ENCODE assay signal across 13 mouse cellular contexts in the genomic region with DNA sequence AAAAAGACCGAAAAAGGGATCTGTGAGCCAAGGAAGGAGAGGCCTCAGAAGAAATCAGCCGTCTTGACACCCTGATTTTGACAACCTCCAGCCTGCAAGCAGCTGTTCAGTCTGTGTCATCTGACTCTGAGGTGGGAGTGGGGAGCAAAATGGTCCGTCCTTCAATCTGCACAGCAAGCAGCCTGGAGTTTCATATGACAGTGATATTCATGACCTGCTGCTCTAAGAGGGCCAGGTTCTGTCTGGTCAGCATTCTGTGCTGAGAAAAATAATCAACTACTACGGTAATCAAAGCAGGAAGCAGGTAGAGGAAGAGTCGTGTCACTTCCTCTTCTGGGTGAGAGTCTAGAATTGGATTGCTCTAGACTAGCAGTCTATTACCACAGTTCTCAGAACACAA. TPM values are rescaled to one million over a fixed set of nuclear protein-coding genes. Genes with fewer than 3 reads are reported as not detected.
DNase-seq lines count a peak whose midpoint lies in the region; ATAC-seq and TF ChIP-seq lines count a peak whose summit lies in the region.
"Had no signal": no experiment of that assay in that cellular context is flagged by ENCODE, and none has a peak within 500 bp of the region (broad histone marks: within the 10 kb centered on the region; RNA-seq: fewer than 3 reads in every experiment).

No protein-coding gene starts in this region.

- peak; percentile 22; the same call in 1 of the 2 replicates for ATAC-seq in hindbrain, embryonic 16.5 days
- ATAC-seq in hindbrain, embryonic 12.5 days (ENCODE audit: low FRiP score) = no peak
- peak; percentile 63 for ATAC-seq in limb, embryonic 14.5 days (ENCODE audit: low FRiP score, low read depth)
- ATAC-seq in midbrain, embryonic 15.5 days (replicated peaks) = no peak
- ATAC-seq: forebrain, embryonic 16.5 days had no signal

- H3K27ac ChIP-seq in hindbrain, embryonic 16.5 days (ENCODE audit: low read depth, low read length) = no peak overlapping the region
- H3K27ac ChIP-seq in hindbrain, embryonic 12.5 days = no peak overlapping the region
- peak overlapping the region; percentile 81 for H3K27ac ChIP-seq in spleen, adult 2 months (ENCODE audit: insufficient read depth, low read length)
- no peak overlapping the region for H3K27ac ChIP-seq in limb, embryonic 14.5 days (replicated peaks; ENCODE audit: low read depth, low read length)
- H3K27ac ChIP-seq in midbrain, embryonic 15.5 days = no peak overlapping the region
- H3K27ac ChIP-seq: hindbrain, embryonic 14.5 days had no signal

- H3K36me3 ChIP-seq in hindbrain, embryonic 16.5 days (ENCODE audit: control insufficient read depth, insufficient read depth, low read length) = no peaks in the 10 kb centered on the region
- no peaks in the 10 kb centered on the region for H3K36me3 ChIP-seq in hindbrain, embryonic 12.5 days
- no peaks in the 10 kb centered on the region for H3K36me3 ChIP-seq in spleen, adult 2 months (ENCODE audit: control insufficient read depth, insufficient read depth, low read length)
- no peaks in the 10 kb centered on the region for H3K36me3 ChIP-seq in limb, embryonic 14.5 days (ENCODE audit: control insufficient read depth, insufficient read depth, low read length)
- no peaks in the 10 kb centered on the region for H3K36me3 ChIP-seq in splenic B cell, adult 2 months (ENCODE audit: control insufficient read depth, insufficient read depth, low read length, poor library complexity, severe bottlenecking)
- no peaks in the 10 kb centered on the region for H3K36me3 ChIP-seq in midbrain, embryonic 15.5 days (replicated peaks)

- no peak for DNase-seq in spleen, adult 2 months (ENCODE audit: low read depth in 1 of 2, low spot score in 2 of 2)
- DNase-seq in spleen, postnatal 36 days (ENCODE audit: low spot score in 2 of 2) = no peak
- DNase-seq in limb, embryonic 14.5 days (ENCODE audit: low spot score) = no peak
- DNase-seq in splenic B cell, adult 2 months (ENCODE audit: low read depth, low spot score) = peak; percentile 70
- DNase-seq in thymus, postnatal 14 days = no peak
- DNase-seq: heart, adult 18-20 months; layer of hippocampus, adult 9-11 months; right cerebral cortex, postnatal 4 days had no signal

- H3K9me3 ChIP-seq in hindbrain, embryonic 16.5 days (ENCODE audit: control insufficient read depth, low read length) = no peaks in the 10 kb centered on the region
- no peaks in the 10 kb centered on the region for H3K9me3 ChIP-seq in hindbrain, embryonic 12.5 days (replicated peaks)
- H3K9me3 ChIP-seq in limb, embryonic 14.5 days (ENCODE audit: control insufficient read depth, low read length) = no peaks in the 10 kb centered on the region
- no peaks in the 10 kb centered on the region for H3K9me3 ChIP-seq in midbrain, embryonic 15.5 days

- TF ChIP-seq CTCF in spleen, adult 2 months (IDR thresholded peaks at IDR 0.05; ENCODE audit: extremely low read depth, insufficient read depth, insufficient read length, insufficient replicate concordance) = no peak

- H3K4me2 ChIP-seq in hindbrain, embryonic 16.5 days (ENCODE audit: low read length) = no peak overlapping the region
- no peak overlapping the region for H3K4me2 ChIP-seq in hindbrain, embryonic 12.5 days (replicated peaks)
- H3K4me2 ChIP-seq in limb, embryonic 14.5 days (replicated peaks; ENCODE audit: low read depth, low read length, severe bottlenecking) = no peak overlapping the region
- H3K4me2 ChIP-seq in midbrain, embryonic 15.5 days = no peak overlapping the region
- H3K4me2 ChIP-seq: hindbrain, embryonic 14.5 days had no signal

- H3K27me3 ChIP-seq in hindbrain, embryonic 16.5 days (replicated peaks; ENCODE audit: control insufficient read depth, insufficient read depth, low read length) = no peaks in the 10 kb centered on the region; the same call in 1 of the 2 replicates
- H3K27me3 ChIP-seq in hindbrain, embryonic 12.5 days = no peaks in the 10 kb centered on the region
- no peaks in the 10 kb centered on the region for H3K27me3 ChIP-seq in spleen, adult 2 months (ENCODE audit: control insufficient read depth, insufficient read depth, low read length)
- no peaks in the 10 kb centered on the region for H3K27me3 ChIP-seq in limb, embryonic 14.5 days (ENCODE audit: control insufficient read depth, insufficient read depth, low read length)
- no peaks in the 10 kb centered on the region for H3K27me3 ChIP-seq in splenic B cell, adult 2 months (ENCODE audit: control insufficient read depth, insufficient read depth, low read length, poor library complexity, severe bottlenecking)
- H3K27me3 ChIP-seq in midbrain, embryonic 15.5 days (replicated peaks) = no peaks in the 10 kb centered on the region

- H3K9ac ChIP-seq in hindbrain, embryonic 16.5 days (ENCODE audit: low read depth, low read length) = no peak overlapping the region
- no peak overlapping the region for H3K9ac ChIP-seq in hindbrain, embryonic 12.5 days
- H3K9ac ChIP-seq in limb, embryonic 14.5 days (ENCODE audit: low read depth, low read length, severe bottlenecking) = no peak overlapping the region
- H3K9ac ChIP-seq in midbrain, embryonic 15.5 days = no peak overlapping the region
- H3K9ac ChIP-seq: hindbrain, embryonic 14.5 days had no signal

- WGBS in hindbrain, embryonic 16.5 days = 62% methylated on average over 5 of the region's 5 CpGs
- WGBS in hindbrain, embryonic 12.5 days = 59% methylated on average over 5 of the region's 5 CpGs
- 9% methylated on average over 5 of the region's 5 CpGs for WGBS in spleen, adult 2 months
- WGBS in limb, embryonic 14.5 days = 63% methylated on average over 5 of the region's 5 CpGs
- WGBS in midbrain, embryonic 15.5 days = 76% methylated on average over 5 of the region's 5 CpGs

- peaks cover 6% of the 10 kb centered on the region for H3K4me1 ChIP-seq in hindbrain, embryonic 16.5 days (ENCODE audit: control insufficient read depth, insufficient read depth, low read depth, low read length)
- peaks cover 24% of the 10 kb centered on the region for H3K4me1 ChIP-seq in hindbrain, embryonic 12.5 days
- peaks cover 46% of the 10 kb centered on the region for H3K4me1 ChIP-seq in spleen, adult 2 months (ENCODE audit: control insufficient read depth, insufficient read depth, insufficient read length)
- H3K4me1 ChIP-seq in limb, embryonic 14.5 days (ENCODE audit: control insufficient read depth, insufficient read depth, low read length) = peaks cover 6% of the 10 kb centered on the region
- H3K4me1 ChIP-seq in midbrain, embryonic 15.5 days = peaks cover 10% of the 10 kb centered on the region

- H3K4me3 ChIP-seq in hindbrain, embryonic 16.5 days (ENCODE audit: low read length) = no peak overlapping the region
- H3K4me3 ChIP-seq in hindbrain, embryonic 12.5 days = no peak overlapping the region
- no peak overlapping the region for H3K4me3 ChIP-seq in spleen, adult 2 months (ENCODE audit: extremely low read depth, insufficient read depth, insufficient read length)
- no peak overlapping the region for H3K4me3 ChIP-seq in limb, embryonic 14.5 days (replicated peaks; ENCODE audit: low read length)
- H3K4me3 ChIP-seq in midbrain, embryonic 15.5 days = no peak overlapping the region

- TF ChIP-seq POLR2A in spleen, adult 2 months (IDR thresholded peaks at IDR 0.05; ENCODE audit: low read depth, low read length) = no peak
- TF ChIP-seq POLR2A in limb, embryonic 14.5 days (IDR thresholded peaks at IDR 0.05; ENCODE audit: borderline replicate concordance, extremely low read depth, insufficient read depth, insufficient read length) = no peak

RNA-seq across cellular contexts. Expression of gene Cd47, which starts 1.1 kb away (rescaled TPM):
- polyA plus RNA-seq in hindbrain, embryonic 16.5 days (2015; fragmentation: Nextera tagmentation; extraction: Ambion mirVana) = 172 and 192 TPM in 2 replicates
- polyA plus RNA-seq in hindbrain, embryonic 12.5 days (2016; fragmentation: Nextera tagmentation; extraction: Ambion mirVana) = 92.0 and 95.1 TPM in 2 replicates
- polyA plus RNA-seq in spleen, adult 2 months (2012; rRNA removed) = 56.8 and 83.9 TPM in 2 replicates
- 29.5 and 34.5 TPM in 2 replicates for polyA plus RNA-seq in limb, embryonic 14.5 days (2012; rRNA removed)
- 89.2 and 91.0 TPM in 2 replicates for polyA plus RNA-seq in limb, embryonic 14.5 days (2014; fragmentation: Nextera tagmentation; extraction: Ambion mirVana)
- polyA plus RNA-seq in midbrain, embryonic 15.5 days (2015; fragmentation: Nextera tagmentation; extraction: Ambion mirVana) = 131 and 134 TPM in 2 replicates

Comparison
In these comparisons a context has a peak if more than half of its experiments do, and no peak if none do; other contexts are left out.
1. ATAC-seq: peak in hindbrain, embryonic 16.5 days (single experiment) and limb, embryonic 14.5 days (single experiment); none in hindbrain, embryonic 12.5 days (single experiment) and midbrain, embryonic 15.5 days (single experiment).